In genomic region chr13:102947546-102947945, GRCm38 (mm10) we compare ENCODE assay signal across 19 mouse cellular contexts.
A peak's percentile ranks its signal among the peaks of the same experiment; 100 is the strongest.
DNase-seq lines count a peak whose midpoint lies in the region; ATAC-seq and TF ChIP-seq lines count a peak whose summit lies in the region.
"Had no signal": no experiment of that assay in that cellular context is flagged by ENCODE, and none has a peak within 500 bp of the region (broad histone marks: within the 10 kb centered on the region; RNA-seq: fewer than 3 reads in every experiment).

No protein-coding gene starts in this region.

- no peaks in the 10 kb centered on the region for H3K36me3 ChIP-seq in limb, embryonic 14.5 days (ENCODE audit: control insufficient read depth, insufficient read depth, low read length)
- H3K36me3 ChIP-seq in limb, embryonic 10.5 days: no peaks in the 10 kb centered on the region
- H3K36me3 ChIP-seq in midbrain, embryonic 15.5 days (replicated peaks): no peaks in the 10 kb centered on the region
- H3K36me3 ChIP-seq: embryonic facial prominence, embryonic 13.5 days; liver, embryonic 12.5 days; lung, embryonic 15.5 days; midbrain, embryonic 13.5 days had no signal

- no peak for TF ChIP-seq CTCF in cerebellum, adult 2 months (IDR thresholded peaks at IDR 0.05; ENCODE audit: borderline replicate concordance, insufficient read depth, low read depth, low read length)

- no peak overlapping the region for H3K9ac ChIP-seq in limb, embryonic 14.5 days (ENCODE audit: low read depth, low read length, severe bottlenecking)
- no peak overlapping the region for H3K9ac ChIP-seq in midbrain, embryonic 15.5 days
- H3K9ac ChIP-seq: embryonic facial prominence, embryonic 13.5 days; liver, embryonic 12.5 days; lung, embryonic 15.5 days; midbrain, embryonic 13.5 days had no signal

- peak overlapping the region; percentile 47; the same call in 1 of the 2 replicates for H3K27ac ChIP-seq in cerebellum, adult 2 months (ENCODE audit: insufficient read depth, low read length)
- H3K27ac ChIP-seq in limb, embryonic 14.5 days (replicated peaks; ENCODE audit: low read depth, low read length): no peak overlapping the region
- H3K27ac ChIP-seq in limb, embryonic 10.5 days: no peak overlapping the region
- no peak overlapping the region for H3K27ac ChIP-seq in midbrain, embryonic 15.5 days
- H3K27ac ChIP-seq: embryonic facial prominence, embryonic 13.5 days; kidney, postnatal 0 days; liver, embryonic 12.5 days; lung, embryonic 15.5 days; midbrain, embryonic 13.5 days had no signal

- no peak for DNase-seq in cerebellum, adult 2 months
- DNase-seq in cerebellum, postnatal 25 days: no peak
- peak; percentile 10 to 25 for DNase-seq in heart, adult 9 months (ENCODE audit: low spot score in 2 of 2)
- no peak for DNase-seq in heart, adult 8-10 months (ENCODE audit: low spot score)
- peak; percentile 37 for DNase-seq in limb, embryonic 14.5 days (ENCODE audit: low spot score)
- no peak for DNase-seq in limb, embryonic 10.5 days (ENCODE audit: low spot score)
- DNase-seq in adipocyte (ENCODE audit: low spot score): peak; percentile 70
- DNase-seq: adrenal gland, postnatal 25 days; cerebellum, adult 18-20 months; kidney, adult 18-20 months; right cerebral cortex, postnatal 14 days; thymus, postnatal 36 days had no signal

- H3K4me3 ChIP-seq in cerebellum, adult 2 months (replicated peaks; ENCODE audit: insufficient read depth, low read depth, low read length): no peak overlapping the region
- H3K4me3 ChIP-seq in limb, embryonic 14.5 days (replicated peaks; ENCODE audit: low read length): no peak overlapping the region
- H3K4me3 ChIP-seq in limb, embryonic 10.5 days: no peak overlapping the region
- H3K4me3 ChIP-seq in midbrain, embryonic 15.5 days: no peak overlapping the region
- H3K4me3 ChIP-seq: embryonic facial prominence, embryonic 13.5 days; liver, embryonic 12.5 days; lung, embryonic 15.5 days; midbrain, embryonic 13.5 days had no signal

- WGBS in cerebellum, adult 2 months: 20% methylated on average over 2 of the region's 2 CpGs
- WGBS in limb, embryonic 14.5 days: 48% methylated on average over 2 of the region's 2 CpGs
- 83% methylated on average over 2 of the region's 2 CpGs for WGBS in limb, embryonic 10.5 days
- 80% methylated on average over 2 of the region's 2 CpGs for WGBS in midbrain, embryonic 15.5 days

- no peaks in the 10 kb centered on the region; the same call in 1 of the 2 replicates for H3K4me1 ChIP-seq in cerebellum, adult 2 months (ENCODE audit: control insufficient read depth, insufficient read depth, low read length)
- H3K4me1 ChIP-seq in limb, embryonic 14.5 days (ENCODE audit: control insufficient read depth, insufficient read depth, low read length): no peaks in the 10 kb centered on the region
- no peaks in the 10 kb centered on the region for H3K4me1 ChIP-seq in limb, embryonic 10.5 days
- H3K4me1 ChIP-seq in midbrain, embryonic 15.5 days: peaks cover 19% of the 10 kb centered on the region
- H3K4me1 ChIP-seq: embryonic facial prominence, embryonic 13.5 days; liver, embryonic 12.5 days; lung, embryonic 15.5 days had no signal

- ATAC-seq in limb, embryonic 14.5 days (ENCODE audit: low FRiP score, low read depth): no peak
- no peak for ATAC-seq in midbrain, embryonic 15.5 days (replicated peaks)
- ATAC-seq: forebrain, embryonic 14.5 days; liver, embryonic 12.5 days; midbrain, embryonic 13.5 days had no signal

- no peaks in the 10 kb centered on the region; the same call in 1 of the 2 replicates for H3K27me3 ChIP-seq in cerebellum, adult 2 months (ENCODE audit: control insufficient read depth, insufficient read depth, low read length)
- H3K27me3 ChIP-seq in limb, embryonic 14.5 days (ENCODE audit: control insufficient read depth, insufficient read depth, low read length): no peaks in the 10 kb centered on the region
- no peaks in the 10 kb centered on the region for H3K27me3 ChIP-seq in limb, embryonic 10.5 days (ENCODE audit: low read depth, poor library complexity, severe bottlenecking)
- no peaks in the 10 kb centered on the region for H3K27me3 ChIP-seq in midbrain, embryonic 15.5 days (replicated peaks)
- H3K27me3 ChIP-seq: embryonic facial prominence, embryonic 13.5 days; liver, embryonic 12.5 days; lung, embryonic 15.5 days; midbrain, embryonic 13.5 days had no signal

- H3K4me2 ChIP-seq in limb, embryonic 14.5 days (replicated peaks; ENCODE audit: low read depth, low read length, severe bottlenecking): no peak overlapping the region
- H3K4me2 ChIP-seq in midbrain, embryonic 15.5 days: no peak overlapping the region
- H3K4me2 ChIP-seq: embryonic facial prominence, embryonic 13.5 days; liver, embryonic 12.5 days; lung, embryonic 15.5 days; midbrain, embryonic 13.5 days had no signal

- H3K9me3 ChIP-seq in limb, embryonic 14.5 days (ENCODE audit: control insufficient read depth, low read length): no peaks in the 10 kb centered on the region
- no peaks in the 10 kb centered on the region for H3K9me3 ChIP-seq in limb, embryonic 10.5 days (replicated peaks)
- H3K9me3 ChIP-seq in midbrain, embryonic 15.5 days: no peaks in the 10 kb centered on the region
- H3K9me3 ChIP-seq: embryonic facial prominence, embryonic 13.5 days; liver, embryonic 12.5 days; lung, embryonic 15.5 days; midbrain, embryonic 13.5 days had no signal

- TF ChIP-seq POLR2A in cerebellum, adult 2 months (IDR thresholded peaks at IDR 0.05; ENCODE audit: borderline replicate concordance, insufficient read depth, low read length): no peak
- TF ChIP-seq POLR2A in limb, embryonic 14.5 days (IDR thresholded peaks at IDR 0.05; ENCODE audit: borderline replicate concordance, extremely low read depth, insufficient read depth, insufficient read length): no peak

Comparison
In these comparisons a context has a peak if more than half of its experiments do, and no peak if none do; other contexts are left out.
1. DNase-seq: peak in heart, adult 9 months (2 of 2), limb, embryonic 14.5 days (single experiment) and adipocyte (single experiment); none in cerebellum, adult 2 months (0 of 2), cerebellum, postnatal 25 days (0 of 2), heart, adult 8-10 months (single experiment) and limb, embryonic 10.5 days (single experiment).